Mouse (Mus musculus) T-helper 2 cell (primary cell): ENCODE results near the gene Fyttd1.
"Not testable (repeated sequence)": the region's sequence is repeated elsewhere in the genome, so short reads cannot be mapped to it uniquely, and the experiment has no call there.

Source experiments
- in situ Hi-C: fragments of 300-600 bp; cut with MboI, MseI; formaldehyde crosslinking; loops from one replicate; pipeline ENCODE4 v1.15.1; 2025; ENCODE audit warnings: high pct_unique_total_duplicates

Fyttd1 gene

DNA sequence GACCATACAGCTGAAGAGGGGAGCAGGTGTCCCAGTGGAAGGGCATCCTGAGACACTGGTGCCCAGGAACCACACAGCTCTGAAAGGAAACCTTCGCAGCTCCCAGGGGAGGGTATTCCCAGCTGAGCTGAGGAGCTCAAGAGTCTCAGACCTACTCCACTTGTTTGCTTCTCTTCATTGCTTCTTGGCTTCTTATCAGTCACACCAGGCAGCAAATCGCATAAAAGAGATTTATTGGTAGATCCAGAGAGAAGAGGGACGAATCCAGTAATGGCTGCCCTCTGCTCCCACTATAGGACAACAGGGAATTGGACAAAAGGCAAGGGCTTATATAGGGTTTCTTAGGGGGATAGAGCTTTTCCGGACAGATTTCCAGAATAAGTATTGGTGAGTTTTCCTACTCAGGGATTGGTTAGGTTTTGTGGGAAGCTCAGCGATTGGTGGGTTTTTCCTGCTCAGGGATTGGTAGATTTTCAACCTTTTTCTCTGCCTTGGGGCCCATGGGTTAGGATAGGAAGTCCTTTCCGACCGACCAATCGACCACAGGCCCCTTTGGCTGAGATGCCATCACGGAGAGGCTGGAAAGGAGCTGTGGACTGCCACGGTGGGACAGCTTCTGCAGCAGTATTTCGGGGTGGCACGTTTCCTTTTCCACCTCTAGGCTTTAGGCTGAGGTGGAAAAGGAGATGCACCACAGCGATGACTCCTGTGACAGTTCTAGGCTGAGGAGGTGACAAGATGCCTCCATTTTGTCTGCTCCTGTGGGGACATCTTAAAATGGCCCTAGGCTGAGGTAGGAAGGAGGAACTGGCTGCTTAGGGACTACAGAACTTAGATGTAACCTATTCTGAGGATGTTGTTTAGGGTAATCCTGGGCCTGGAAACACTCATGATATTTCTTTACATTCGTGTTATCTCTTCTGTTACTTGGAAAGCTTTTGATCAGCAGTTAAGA lies 1.9 kb downstream of the Fyttd1 start:
- in situ Hi-C loops = no loop called here

DNA sequence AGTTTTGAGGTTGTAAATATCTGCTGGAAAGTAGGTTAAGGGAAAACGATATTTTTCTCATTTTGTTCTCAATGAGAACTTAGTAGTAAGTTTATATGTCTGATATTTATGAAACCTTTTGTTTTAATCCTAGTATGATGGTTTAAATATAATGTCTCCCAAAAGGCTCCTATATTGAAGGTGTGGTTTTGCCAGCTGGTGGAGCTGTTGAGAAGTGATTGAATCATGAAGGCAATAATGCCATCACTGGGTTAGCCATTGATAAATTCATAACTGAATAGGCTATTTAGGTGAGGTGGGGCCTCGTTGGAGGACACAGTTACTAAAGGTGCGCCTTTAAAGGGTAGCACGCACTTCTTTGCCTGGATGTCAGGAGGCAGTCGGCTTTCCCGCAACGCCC lies 4.2 kb downstream of the Fyttd1 start:
- in situ Hi-C loops = no loop called here

DNA sequence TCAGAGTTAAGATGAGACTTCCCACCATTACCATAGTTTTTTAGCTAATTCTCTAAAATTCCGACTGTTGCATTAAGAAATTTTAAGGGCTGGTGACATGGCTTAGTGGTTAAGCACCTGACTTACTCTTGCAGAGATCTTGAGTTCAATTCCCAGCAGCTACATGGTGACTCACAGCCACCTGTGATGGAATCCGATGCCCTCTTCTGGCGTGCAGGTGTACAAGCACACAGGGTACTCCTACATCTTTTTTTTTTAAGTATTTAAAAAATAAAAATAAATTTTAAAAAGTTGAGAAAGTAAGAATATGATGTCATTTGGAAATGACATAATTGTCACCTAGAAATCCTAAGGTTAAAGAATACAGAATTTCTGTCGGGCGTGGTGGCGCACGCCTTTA lies 10.7 kb downstream of the Fyttd1 start:
- in situ Hi-C loops = no loop called here

GRCm38 (mm10) chr16:32889881-32890280 lies 12.6 kb downstream of the Fyttd1 start:
- in situ Hi-C loops = no loop called here

DNA sequence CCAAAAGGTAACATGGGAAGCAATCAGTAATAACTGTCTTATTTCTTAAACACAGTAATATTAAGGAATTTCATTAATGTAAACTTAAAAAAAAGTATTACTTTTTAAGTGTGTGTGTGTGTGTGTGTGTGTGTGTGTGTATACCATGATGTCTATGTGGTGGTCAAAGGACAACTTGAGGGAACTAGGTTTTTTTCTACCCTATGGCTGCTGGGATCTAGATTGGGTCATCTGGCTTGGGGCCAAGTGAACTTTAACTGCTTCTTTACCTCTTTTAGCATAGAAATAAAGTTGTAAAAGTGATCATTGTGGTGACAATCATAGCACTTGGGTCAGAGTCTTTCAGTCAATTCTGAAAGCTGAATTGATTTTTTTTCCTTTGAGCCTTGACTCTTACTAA lies 18.8 kb downstream of the Fyttd1 start:
- in situ Hi-C loops = no loop called here

GRCm38 (mm10) chr16:32901360-32902050 lies 24.2 kb downstream of the Fyttd1 start:
- in situ Hi-C loops = loop anchor here (10.0 kb wide), 1 partner anchor 87 kb away; the partner anchor contains the start of gene Smbd1

GRCm38 (mm10) chr16:32902051-32902428 lies 24.7 kb downstream of the Fyttd1 start:
- in situ Hi-C loops = loop anchor here (10.0 kb wide), 1 partner anchor 87 kb away; the partner anchor contains the start of gene Smbd1

- in situ Hi-C loops = loop anchor here (10.0 kb wide), 1 partner anchor 91 kb away; the partner anchor contains the start of gene Smbd1
Observed at GRCm38 (mm10) chr16:32906186-32906585, 28.9 kb downstream of the Fyttd1 start.

GRCm38 (mm10) chr16:32906727-32907126 lies 29.4 kb downstream of the Fyttd1 start:
- in situ Hi-C loops = loop anchor here (10.0 kb wide), 1 partner anchor 92 kb away; the partner anchor contains the start of gene Smbd1

GRCm38 (mm10) chr16:32913212-32913611 lies 35.9 kb downstream of the Fyttd1 start:
- in situ Hi-C loops = no loop called here

DNA sequence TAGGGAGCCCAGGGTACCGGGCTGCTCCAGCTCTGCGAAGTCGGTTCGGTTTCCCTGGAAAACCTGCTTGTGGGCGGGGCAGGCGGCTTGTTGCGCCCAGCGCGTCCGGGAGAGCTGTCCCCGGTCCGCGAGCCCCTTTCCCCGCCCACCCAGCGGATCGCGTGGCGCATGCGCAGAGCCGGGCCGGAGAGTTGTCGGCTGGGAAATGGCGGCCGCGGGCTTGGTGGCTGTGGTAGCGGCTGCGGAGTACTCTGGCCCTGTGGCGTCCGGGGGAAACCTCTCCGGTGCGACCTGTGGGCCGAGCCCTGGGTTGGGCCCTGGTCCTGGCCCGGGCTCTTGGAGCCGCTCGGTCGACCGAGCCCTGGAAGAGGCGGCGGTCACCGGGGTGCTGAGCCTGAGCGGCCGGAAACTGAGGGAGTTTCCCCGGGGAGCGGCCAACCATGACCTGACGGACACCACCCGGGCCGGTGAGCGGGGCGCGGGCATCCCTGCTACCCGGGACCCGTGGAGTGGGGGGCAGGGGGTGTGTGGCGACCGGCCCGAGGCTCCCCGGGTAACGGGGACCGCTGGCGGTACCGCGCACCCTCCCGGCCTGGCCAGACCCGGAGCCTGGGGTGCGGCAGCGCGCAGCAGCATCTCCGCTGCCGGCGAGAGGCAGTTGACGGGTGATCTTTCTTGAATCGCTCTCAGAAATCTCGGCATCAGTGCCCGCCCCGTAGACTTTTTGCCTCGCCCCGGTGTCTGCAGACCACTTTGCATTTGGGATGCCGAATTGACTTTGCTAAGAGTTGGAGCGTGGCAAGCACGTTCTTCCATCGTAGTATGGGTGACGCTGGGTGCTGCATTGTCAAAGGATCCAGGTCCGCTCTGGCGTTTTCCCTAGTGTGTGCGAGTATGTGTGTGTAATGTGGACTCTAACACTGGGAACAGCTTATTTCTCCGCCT lies 36.9 kb downstream of the Fyttd1 start, which contains the start of gene Lrch3:
Gene Lrch3 (plus strand): TSS at position 164 of the 945 bp plus-strand sequence.
- in situ Hi-C loops = no loop called here

GRCm38 (mm10) chr16:32915292-32916068 lies 38.2 kb downstream of the Fyttd1 start:
- in situ Hi-C loops = no loop called here

DNA sequence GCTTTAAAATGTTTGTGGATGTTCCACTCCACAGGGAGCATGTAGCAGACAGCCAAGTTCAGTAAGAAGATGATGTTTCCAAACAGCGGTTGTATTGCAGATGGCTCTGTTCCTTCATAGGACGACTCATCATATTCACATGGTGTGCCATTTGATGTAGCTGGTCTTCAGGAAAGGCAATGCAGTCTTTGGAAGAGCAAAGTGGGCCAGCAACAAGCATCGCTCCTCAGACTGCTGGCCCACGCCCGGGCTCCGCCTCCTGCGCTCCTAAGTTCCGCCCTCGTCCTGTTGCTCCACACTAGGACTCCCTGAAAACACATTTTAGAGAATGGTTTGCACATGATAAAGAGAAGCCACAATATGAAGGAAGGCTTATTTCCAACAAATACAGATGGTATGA lies 49.3 kb downstream of the Fyttd1 start:
- in situ Hi-C loops = not testable (repeated sequence)

DNA sequence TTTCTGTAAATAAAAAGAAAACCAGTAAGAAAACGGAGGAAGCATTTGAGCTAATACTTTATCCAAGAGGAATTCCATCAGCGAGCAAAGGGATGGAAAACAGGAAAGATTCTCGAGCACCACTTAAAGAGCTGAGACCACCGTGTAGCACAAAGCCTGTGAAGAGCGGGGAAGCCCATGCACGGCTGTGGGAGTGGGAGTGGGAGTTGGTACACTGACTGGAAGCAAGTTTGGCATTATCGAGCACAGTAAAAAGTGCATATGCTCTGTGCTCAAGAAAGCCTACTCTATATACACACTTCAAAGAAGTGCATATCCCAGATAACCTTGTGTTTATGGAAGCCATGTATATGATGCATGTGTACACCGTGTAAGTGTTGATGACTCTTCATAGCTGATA lies 49.7 kb downstream of the Fyttd1 start:
- in situ Hi-C loops = no loop called here

DNA sequence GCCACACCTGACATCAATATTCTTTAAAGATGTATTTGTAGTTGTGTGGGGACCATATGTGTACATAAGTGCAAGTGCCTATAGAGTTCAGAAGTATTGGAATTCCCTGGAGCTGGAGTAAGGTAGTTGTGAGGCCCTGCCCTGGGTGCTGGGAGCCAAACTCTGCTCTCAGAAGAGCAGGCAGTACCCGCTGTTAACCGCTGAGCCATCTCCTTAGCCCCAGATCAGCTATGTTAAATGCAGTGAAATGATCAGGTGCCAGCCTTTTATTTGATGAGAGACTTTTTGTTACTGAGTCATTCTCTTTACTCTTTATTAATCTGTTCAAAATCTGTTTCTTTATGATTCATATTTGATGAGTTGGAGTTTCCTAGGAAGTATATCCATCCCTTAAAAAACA lies 52.6 kb downstream of the Fyttd1 start:
- in situ Hi-C loops = no loop called here

DNA sequence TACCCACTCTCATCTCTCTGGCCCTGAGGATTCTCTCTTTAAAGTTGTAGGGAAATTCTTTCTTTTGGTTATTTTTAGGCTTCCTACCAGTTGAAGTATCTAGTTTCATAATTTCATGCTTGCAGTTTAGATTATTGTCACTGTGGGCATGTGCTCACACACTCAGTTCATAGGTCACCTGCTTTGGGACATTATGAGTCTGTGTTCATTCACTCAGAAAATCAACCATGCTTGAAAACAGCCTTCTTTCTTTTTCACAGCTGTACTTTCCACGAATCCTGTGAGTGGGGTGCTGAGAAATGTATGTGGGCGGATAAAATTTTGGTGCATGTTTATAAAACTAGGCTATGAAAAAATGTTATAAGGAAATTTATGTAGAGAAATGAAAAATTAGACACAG lies 57.2 kb downstream of the Fyttd1 start:
- in situ Hi-C loops = no loop called here

GRCm38 (mm10) chr16:32935088-32935487 lies 57.8 kb downstream of the Fyttd1 start:
- in situ Hi-C loops = no loop called here

- in situ Hi-C loops = no loop called here
Observed at GRCm38 (mm10) chr16:32937358-32937757, 60.1 kb downstream of the Fyttd1 start.

GRCm38 (mm10) chr16:32939301-32939700 lies 62.0 kb downstream of the Fyttd1 start:
- in situ Hi-C loops = not testable (repeated sequence)

DNA sequence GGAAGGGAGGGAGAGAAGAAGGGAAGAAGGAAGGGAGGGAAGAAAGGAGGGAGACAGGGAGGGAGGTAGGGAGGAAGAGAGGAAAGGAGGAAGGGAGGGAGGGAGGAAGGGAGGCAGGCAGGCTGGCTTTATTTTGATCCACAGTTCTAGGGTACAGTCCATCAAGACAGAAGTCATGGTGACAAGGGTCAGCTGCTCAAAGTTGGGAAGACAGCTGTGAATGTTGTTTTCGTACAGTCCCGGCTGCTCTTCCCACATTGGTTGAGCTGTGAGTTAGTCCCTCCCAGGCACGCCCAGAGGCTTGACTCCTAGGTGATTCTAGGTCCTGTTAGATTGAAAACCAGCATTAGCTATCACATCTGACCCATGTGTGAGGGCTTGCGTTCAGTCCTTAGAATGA lies 62.4 kb downstream of the Fyttd1 start:
- in situ Hi-C loops = loop anchor here (5.0 kb wide), 1 partner anchor 1567 kb away; no protein-coding TSS in a partner anchor
